Mouse (Mus musculus) retina, postnatal 1 day (tissue): Measurements from ENCODE around the gene Sppl2a.
"Not testable (repeated sequence)": the region's sequence is repeated elsewhere in the genome, so short reads cannot be mapped to it uniquely, and the experiment has no call there.

Source experiments
- DNase-seq: peaks from one replicate; pipeline ENCODE4 v3.0.0-alpha.2; 2012

The Sppl2a gene

DNA sequence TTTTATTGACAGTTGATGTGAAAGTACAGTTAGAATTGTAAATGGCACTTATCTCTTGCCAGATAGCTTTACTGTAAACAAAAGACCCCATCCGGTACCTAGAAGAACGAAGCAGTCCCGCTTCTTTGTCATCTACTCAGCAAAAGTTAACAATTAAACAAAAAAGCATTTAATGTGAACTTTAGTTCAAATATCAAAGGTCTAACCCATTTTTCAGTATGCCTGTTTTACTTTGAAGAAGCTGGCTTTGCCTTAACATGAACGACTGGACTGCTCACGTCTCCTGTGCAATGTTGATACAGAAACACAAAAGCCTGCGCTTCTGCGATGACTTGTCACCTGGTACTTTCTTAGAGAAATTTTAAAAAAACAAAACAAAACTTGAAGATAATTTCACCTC is 40.7 kb downstream of the Sppl2a start:
- no peak for DNase-seq

DNA sequence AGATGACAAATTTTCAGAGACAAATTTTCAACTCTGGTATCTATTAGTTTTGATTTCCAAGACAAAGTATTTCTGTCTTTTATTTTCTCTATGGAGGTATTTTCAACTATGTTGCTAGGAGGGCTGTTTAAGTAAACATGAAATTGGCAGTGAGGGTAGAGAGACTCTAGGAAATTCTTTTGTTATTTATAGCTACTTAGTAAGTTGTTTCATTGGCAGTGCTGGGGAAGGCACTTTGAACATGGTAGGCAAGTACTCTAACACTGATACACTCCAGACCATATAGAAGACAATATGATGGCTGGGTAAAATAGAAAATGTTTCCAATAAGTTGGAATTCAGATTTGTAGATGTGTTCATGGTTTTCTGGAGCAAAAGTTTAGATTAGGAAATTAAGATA is 41.3 kb downstream of the Sppl2a start:
- DNase-seq, result no peak

DNA sequence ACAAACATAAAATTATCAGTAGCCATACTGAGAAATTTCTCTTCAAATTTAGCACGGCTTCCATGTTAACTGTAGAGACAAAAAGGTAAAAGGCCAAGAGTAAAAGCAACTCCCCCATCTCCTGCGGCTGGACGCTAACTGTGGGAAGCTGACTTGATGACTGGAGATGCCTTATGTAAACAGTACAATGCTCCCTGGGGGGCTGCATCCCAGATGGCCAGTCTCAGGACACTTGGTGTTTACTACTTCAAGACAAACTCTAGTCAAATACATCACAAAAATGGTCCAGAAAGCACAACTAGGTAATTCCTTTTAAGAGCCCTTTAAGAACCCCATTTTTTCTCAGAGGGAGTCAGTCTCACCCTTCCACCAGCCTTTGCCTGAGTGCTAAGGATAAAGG is 45.9 kb downstream of the Sppl2a start:
- no peak for DNase-seq

DNA sequence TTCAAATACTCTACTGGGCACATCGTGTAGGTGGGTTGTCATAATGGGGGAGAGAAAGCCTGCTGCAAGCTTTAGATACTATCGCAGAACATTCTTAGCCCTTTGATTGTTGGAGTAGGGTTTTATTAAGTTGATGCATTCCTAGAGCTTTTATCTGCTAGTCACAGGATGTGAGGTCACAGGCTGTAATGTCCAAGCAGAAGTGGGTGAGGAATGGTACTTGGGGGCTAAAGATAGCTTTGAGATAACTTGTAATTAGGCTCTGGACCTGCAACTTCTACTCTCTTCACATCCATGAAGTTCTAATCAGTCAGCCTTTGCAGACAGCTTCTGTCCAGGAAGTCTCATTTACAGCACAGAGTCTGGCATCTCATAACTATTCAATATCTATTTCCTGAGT is 47.2 kb downstream of the Sppl2a start:
- no peak for DNase-seq

DNA sequence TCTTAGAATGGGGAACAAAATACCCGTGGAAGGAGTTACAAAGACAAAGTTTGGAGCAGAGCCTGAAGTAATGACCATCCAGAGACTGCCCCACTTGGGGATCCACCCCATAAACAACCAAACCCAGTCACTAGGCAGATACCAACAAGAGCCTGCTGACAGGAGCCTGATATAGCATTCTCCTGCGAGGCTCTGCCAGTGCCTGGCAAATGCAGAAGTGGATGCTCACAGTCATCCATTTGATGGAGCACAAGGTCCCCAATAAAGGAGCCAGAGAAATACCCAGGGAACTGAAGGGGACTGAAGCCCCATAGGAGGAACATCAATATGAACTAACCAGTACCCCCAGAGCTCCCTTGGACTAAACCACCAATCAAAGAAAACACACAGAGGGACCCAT is 50.3 kb downstream of the Sppl2a start:
- not testable (repeated sequence) for DNase-seq

DNA sequence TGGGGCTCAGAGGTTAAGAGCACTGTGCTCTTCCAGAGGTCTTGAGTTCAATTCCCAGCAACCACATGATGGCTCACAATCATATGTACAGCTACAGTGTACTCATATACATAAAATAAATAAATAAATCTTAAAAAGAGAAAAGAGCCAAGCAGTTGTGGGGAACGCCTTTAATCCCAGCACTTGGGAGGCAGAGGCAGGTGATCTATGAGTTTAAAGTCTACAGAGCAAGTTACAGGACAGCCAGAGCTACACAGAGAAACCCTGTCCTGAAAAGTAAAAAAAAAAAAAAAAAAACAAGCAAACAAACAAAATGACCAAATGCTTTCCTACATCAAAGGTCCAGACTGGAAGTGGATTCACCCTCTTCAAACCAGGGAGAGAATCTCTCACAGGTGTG is 55.0 kb downstream of the Sppl2a start:
- DNase-seq, result no peak

DNA sequence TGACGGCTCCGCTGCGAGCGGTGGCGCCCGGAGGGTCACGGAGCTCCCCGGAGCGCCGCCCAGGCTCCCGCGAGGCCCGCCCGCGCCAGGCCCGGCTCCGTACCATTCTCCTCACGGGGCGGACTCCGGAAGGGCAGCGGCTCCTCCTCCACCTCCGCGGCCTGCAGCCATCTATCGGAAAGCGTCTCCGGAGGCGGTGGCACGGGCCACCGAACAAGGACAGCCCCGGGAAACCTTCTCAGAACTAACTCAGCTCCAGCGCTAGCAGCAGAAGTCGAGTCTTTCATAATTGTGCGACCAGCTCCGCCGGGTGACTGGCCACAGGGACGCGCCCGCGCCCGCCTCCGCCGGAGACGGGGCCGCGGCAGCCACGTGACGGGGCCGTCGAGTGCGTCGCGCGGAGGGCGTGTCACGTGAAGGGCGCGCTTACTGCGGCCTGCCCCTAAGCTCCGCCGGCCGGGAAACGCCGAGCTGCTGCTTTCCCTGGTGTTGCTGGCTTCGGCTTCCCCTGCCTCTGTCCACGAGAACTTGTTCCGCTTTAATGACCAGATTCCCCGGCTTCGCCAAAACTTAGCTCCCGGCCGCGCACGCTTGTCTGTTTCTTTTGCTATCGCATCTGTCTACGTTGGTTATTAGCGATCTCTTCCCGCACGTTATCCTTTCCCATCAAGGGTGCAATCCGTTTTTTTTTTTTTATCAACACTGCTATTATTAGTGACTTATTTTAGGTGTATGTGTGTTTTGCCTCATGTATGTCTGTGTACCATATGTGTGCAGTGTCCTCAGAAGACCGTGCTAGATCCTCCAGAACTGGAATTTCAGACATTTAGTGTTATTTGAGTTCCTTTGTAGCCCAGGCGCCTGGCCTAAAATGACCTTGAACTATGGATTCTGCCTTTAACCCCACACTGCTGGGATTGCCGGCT is 56.9 kb downstream of the Sppl2a start, which contains the start of gene Trpm7:
TSS of gene Trpm7 (minus strand) at position 360 of the 926 bp plus-strand sequence.
- DNase-seq, result peak; percentile 96

DNA sequence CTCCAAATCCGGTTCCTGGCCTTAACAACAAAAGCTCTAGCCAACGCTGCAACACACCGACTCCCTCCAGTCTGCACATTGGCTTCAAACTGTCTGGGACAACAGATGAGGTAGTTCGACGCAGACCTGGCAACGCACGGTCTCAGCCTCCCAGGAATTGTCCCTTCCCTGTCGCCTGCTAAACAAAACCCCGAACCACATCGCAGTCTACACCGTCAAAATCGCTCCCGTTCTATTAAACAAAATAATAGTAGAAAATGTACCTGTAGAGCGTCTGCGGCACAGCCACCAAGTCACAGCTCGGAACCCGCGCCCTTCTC is 57.6 kb downstream of the Sppl2a start:
- DNase-seq, result no peak

DNA sequence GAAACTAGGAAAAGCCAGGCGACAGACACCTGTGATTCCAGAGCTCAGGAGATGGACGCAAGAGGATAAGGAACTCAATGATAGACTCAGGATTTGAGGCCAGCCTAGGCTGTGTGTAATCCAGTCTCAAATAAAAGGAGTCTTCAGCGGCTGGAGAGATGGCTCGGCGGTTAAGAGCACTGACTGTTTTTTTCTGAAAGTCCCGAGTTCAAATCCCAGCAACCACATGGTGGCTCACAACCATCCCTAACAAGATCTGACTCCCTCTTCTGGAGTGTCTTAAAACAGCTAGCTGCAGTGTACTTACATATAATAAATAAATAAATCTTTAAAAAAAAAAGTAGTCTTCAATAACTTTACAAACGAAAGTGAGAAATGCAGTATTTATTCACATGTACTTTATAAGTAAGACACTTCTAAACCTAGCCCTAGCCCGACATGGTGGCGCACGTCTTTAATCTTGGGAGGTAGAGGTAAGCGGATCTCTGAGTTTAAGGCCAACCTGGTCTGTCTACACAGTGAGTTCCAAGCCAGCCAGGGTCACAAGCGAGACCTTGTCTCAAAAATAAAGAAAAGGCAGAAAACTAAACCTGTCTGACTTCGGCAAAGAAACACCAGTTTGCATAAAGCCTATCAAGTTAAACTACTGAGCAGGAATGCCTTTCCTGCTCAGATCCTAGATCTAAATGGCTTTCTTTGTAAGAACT is 58.1 kb downstream of the Sppl2a start:
- DNase-seq, result peak; percentile 1

DNA sequence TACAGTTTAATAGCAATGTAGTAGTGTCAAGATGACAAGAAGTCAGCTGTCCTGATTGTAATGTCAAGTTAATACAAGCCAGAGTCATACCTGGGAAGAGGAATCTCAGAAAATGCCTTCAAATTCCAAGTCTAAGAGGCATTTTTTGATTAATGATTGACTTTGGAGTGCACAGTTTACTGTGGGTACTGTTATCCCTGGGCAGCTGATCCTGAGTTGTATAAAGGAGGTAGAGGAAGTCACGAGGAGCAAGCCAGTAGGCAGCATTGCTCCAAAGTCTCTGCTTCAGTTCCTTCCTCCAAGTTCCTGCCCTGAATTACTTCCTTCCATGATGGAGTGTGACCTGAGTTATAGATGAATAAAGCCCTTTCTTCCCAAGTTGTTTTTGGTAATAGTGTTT is 66.7 kb downstream of the Sppl2a start:
- no peak for DNase-seq

DNA sequence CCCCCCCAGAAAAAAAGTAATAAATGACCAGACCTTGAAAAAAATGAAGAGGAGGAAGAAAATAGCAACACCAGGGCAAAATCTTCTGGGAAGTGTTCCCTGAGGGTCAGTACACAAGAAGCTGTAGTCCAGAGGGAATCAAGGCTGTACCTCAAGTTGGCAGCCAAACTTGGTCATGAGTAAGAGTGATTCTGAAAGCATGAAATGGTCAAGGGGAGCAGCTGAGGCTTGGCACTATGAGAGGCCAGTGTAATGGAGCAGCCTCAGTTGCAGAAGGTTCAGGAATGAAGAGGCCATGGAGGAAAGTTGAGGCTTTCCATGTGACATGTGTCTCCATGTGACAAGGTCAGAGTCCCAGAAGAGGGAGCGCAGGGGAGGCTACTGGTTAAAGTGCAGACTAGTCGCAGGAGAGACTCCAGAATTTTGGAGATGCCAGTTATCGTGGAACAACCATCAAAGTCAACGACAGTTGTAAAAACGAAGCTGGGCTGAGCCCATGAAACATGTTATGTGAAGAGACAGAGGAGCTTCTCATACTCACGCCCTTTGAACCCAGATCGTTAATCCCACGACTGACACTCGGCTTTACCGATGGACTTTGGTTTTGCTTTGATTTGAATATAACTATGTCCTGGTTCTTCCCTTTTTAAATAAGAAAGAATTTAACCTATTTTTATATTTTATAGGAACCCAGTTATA is 67.4 kb downstream of the Sppl2a start:
- no peak for DNase-seq

DNA sequence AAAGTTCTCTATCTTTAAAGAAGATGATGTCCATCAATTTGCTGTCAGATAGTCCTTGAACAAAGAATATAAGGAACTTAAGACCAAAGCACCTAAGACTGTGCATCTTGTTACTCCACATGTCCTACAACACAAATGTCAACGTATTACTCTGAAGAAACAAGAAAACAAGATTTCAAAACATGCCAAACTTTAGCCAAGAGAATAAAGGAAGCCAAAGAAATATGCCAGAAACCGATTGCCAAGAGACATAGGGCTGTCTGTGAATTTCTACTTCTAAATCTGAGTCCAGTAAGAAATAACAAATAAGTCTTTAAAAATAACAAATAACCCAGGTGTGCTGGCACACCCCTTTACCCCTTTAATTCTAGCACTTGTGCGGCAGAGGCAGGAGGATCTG is 68.0 kb downstream of the Sppl2a start:
- DNase-seq, result no peak

DNA sequence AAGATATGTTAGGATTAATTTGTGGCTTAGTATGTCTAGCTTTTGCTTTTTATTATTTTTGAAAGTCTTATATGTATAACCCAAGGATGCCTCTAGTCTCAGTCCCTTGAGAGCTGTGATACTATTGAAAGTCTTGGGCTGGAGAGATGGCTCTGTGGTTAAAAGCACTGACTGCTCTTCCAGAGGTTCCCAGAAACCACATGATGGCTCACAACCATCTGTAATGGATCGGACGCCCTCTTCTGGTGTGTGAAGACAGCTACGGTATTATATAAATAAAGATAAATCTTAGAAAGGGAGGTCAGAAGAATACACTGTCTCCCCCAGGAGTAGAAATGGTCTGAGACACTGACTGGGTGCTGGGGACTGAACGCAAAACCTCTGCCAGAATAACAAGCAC is 88.3 kb downstream of the Sppl2a start:
- DNase-seq, result no peak
